Mouse (Mus musculus) bone marrow, adult 2 months (tissue): Measurements from ENCODE around the gene Armh3. TPM values are rescaled to one million over a fixed set of nuclear protein-coding genes. Genes with fewer than 3 reads are reported as not detected.
A peak's percentile ranks its signal among the peaks of the same experiment; 100 is the strongest.

Experiments
- H3K27ac ChIP-seq: fragments of 200-500 bp; 2 replicates; pipeline ENCODE4 v1.5.1; 2012; ENCODE audit warnings: low read depth, mild to moderate bottlenecking, control low read depth, inconsistent platforms, low read length; ENCODE audit not compliant: control insufficient read depth, poor library complexity, insufficient read depth
- H3K4me1 ChIP-seq: fragments of 200-500 bp; 2 replicates; pipeline ENCODE4 v1.6.1; 2011; ENCODE audit warnings: low read length; ENCODE audit not compliant: control insufficient read depth, insufficient read depth
- H3K4me3 ChIP-seq: fragments of 200-500 bp; replicated peaks from 2 replicates; pipeline ENCODE3; 2011; ENCODE audit warnings: mild to moderate bottlenecking, low read depth, low read length, control low read depth; ENCODE audit not compliant: control insufficient read depth
- CTCF ChIP-seq: fragments of 200-500 bp; IDR thresholded peaks from 2 replicates; pipeline ENCODE4 v1.5.1; 2011; ENCODE audit warnings: low read length, control low read depth; ENCODE audit not compliant: control insufficient read depth, insufficient read depth
- POLR2A ChIP-seq: fragments of 200-500 bp; IDR thresholded peaks from 2 replicates; pipeline ENCODE4 v1.6.1; 2011; ENCODE audit warnings: low read depth, mild to moderate bottlenecking, control low read depth, low read length, borderline replicate concordance; ENCODE audit not compliant: control insufficient read depth
- WGBS: fragments of 180-500 bp; shearing (Covaris S2); methylation state at CpG from one replicate; pipeline ENCODE4 v1.1.7; 2018; 5-methylcytosine and 5-hydroxymethylcytosine counted together
- polyA plus RNA-seq: library from polyadenylated mRNA; stranded (reverse); fragments of >200 nt; gene quantifications from 2 replicates; pipeline ENCODE4 v1.2.4, GENCODE M21; 2011; ENCODE audit warnings: low replicate concordance; ENCODE audit not compliant: missing spikeins, insufficient read depth, insufficient read length

The Armh3 gene
- polyA plus RNA-seq, 1 experiment, result 5.3 TPM

DNA sequence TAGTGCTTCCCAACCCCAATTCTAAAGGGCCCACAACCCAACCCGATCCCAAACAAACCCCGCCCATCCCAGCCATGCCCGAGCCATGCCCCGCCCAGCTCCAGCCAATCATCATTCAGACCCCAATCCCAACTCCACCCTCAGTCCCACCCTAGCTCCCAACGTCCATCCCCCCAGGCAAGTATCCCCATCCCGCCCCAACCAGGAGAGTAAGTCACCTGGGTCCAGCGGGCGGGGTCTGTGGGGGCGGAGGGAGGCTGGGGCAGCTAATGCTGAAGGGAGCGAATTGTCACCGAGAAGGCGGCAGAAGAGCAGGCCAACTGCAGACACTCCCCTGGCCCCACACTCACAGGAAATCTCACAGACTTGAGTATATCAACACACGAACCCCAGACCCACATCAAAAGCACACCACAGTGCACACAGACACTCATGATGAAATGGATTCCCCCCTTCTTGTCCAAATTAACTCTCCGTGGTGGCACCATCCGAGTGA is 202.2 kb downstream of the Armh3 start:
- H3K4me1 ChIP-seq, result peaks cover 2% of the 10 kb centered on the region
- no peak for TF ChIP-seq CTCF
- no peak for TF ChIP-seq POLR2A
- H3K27ac ChIP-seq, result no peak overlapping the region
- WGBS, result 65% methylated on average over 15 of the region's 15 CpGs
- H3K4me3 ChIP-seq, result no peak overlapping the region

DNA sequence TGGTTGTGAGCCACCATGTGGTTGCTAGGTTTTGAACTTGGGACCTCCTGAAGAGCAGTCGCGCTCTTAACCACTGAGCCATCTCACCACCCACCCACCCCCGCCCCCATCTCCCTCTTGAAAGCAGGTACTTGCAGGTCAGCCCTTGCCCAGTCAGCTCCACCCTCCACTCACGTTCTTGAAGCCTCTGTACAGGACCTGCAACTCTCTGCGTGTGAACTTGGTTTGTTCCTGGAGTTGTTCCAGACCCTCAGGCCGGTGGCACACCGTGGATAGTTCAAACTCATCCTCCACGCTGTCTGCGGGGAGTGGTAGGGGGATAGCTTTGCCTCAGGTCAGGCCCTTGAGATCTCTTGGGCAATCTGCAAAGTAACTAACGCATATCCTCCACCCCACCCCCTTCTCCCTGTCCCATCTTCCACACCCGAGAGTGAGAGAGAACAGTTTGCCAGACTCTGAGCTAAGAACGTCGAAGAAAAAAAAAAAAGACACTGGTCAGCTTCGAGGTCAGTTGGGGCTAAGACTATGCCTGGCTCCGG is 202.8 kb downstream of the Armh3 start:
- no peak for TF ChIP-seq CTCF
- TF ChIP-seq POLR2A, result no peak
- no peak overlapping the region for H3K27ac ChIP-seq
- 56% methylated on average over 15 of the region's 15 CpGs for WGBS
- H3K4me1 ChIP-seq, result peaks cover 2% of the 10 kb centered on the region
- no peak overlapping the region for H3K4me3 ChIP-seq

GRCm38 (mm10) chr19:45794718-45795117 is 203.6 kb downstream of the Armh3 start:
- no peak overlapping the region for H3K4me3 ChIP-seq
- H3K4me1 ChIP-seq, result peaks cover 2% of the 10 kb centered on the region
- H3K27ac ChIP-seq, result no peak overlapping the region
- WGBS, result 87% methylated on average over 6 of the region's 6 CpGs
- TF ChIP-seq CTCF (no peak), POLR2A (no peak)

DNA sequence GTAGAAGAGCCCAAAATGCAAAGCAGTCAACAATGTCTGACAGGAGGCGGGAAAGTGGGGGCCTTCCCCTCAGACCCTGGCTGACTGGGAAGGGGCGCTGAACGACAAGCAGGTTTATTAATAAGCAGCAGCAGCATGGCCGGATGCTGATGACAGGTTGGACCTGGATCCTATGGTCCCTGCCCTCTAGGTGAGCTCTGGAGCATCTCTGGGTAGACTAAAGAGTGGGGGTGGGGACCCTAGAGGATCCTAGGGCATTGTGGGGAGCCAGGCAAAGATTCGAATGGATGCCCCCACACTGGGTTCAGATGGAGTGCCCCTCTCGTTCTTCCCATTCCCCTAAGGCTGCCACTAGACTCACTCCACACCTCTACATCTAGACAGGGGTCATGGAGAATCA is 205.9 kb downstream of the Armh3 start:
- no peak for TF ChIP-seq POLR2A
- no peak for TF ChIP-seq CTCF
- WGBS, result 90% methylated on average over 6 of the region's 6 CpGs
- no peak overlapping the region for H3K27ac ChIP-seq

GRCm38 (mm10) chr19:45789888-45790874 is 208.1 kb downstream of the Armh3 start:
- peak overlapping the region; percentile 2; the same call in 1 of the 2 replicates for H3K27ac ChIP-seq
- TF ChIP-seq CTCF, result no peak
- no peak for TF ChIP-seq POLR2A
- no peaks in the 10 kb centered on the region; the same call in 1 of the 2 replicates for H3K4me1 ChIP-seq
- WGBS, result 38% methylated on average over 13 of the region's 13 CpGs
- H3K4me3 ChIP-seq, result no peak overlapping the region

More for the DNA sequence above, 205.9 kb downstream of the Armh3 start:
- H3K4me3 ChIP-seq, result no peak overlapping the region
- peaks cover 2% of the 10 kb centered on the region for H3K4me1 ChIP-seq

DNA sequence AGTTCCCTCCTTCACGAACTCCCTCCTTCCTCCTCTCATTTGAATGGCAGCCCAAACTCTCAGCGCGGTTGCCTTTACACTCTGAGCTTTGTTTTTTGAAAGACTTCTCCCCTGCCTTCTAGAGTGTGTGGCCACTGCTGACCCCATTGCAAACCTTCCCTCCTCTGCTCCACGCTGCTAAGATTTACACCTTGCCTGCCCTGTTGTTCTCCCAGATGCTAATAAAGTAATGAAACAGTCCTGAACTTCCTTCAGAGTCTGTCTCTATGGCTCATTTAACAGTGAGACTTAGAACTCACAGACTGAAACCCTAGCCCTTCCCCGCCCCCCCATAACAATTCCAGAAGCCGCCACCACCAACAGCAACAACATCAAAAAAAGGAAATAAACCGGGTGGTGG is 208.9 kb downstream of the Armh3 start:
- Histone ChIP-seq H3K4me3 (no peak overlapping the region), H3K27ac (no peak overlapping the region), H3K4me1 (no peaks in the 10 kb centered on the region; the same call in 1 of the 2 replicates)
- WGBS, result 67% methylated on average over 7 of the region's 7 CpGs
- TF ChIP-seq CTCF (no peak), POLR2A (no peak)

DNA sequence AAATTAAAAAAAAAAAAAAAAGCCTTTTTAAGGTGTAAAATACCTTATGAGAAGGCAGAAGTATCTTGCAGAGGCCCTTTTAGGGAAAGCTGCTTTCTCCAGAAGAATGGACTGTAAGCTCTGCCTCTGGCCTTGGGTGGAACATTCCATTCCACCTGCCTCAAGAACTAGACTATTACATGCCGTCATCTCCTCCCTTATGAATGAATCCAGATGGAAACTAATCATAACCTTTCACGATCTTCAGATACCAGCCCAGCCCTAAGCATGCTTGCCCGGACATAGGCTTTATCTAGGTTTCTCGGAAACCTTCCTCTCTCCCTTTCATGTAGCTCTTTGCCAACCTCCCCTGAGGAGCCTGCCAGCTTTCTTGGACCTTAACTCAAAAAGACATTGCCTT is 210.0 kb downstream of the Armh3 start:
- H3K27ac ChIP-seq, result no peak overlapping the region
- no peak overlapping the region for H3K4me3 ChIP-seq
- H3K4me1 ChIP-seq, result peaks cover 2% of the 10 kb centered on the region; the same call in 1 of the 2 replicates
- TF ChIP-seq POLR2A (no peak), CTCF (no peak)
- WGBS, result 61% methylated on average over 4 of the region's 4 CpGs

- WGBS, result 70% methylated on average over 3 of the region's 3 CpGs
- TF ChIP-seq CTCF (no peak), POLR2A (no peak)
- Histone ChIP-seq H3K4me3 (no peak overlapping the region), H3K4me1 (peaks cover 2% of the 10 kb centered on the region; the same call in 1 of the 2 replicates), H3K27ac (no peak overlapping the region)
These were observed 210.8 kb downstream of the Armh3 start for GRCm38 (mm10) chr19:45787450-45787849.
